Mouse (Mus musculus) gastrocnemius, adult 18-20 months (tissue): ENCODE results near the gene Trim27. TPM values are rescaled to one million over a fixed set of nuclear protein-coding genes. Genes with fewer than 3 reads are reported as not detected.

Source experiments
- DNase-seq: peaks from one replicate; pipeline ENCODE4 v3.0.0; 2021; ENCODE audit warnings: low spot score
- total RNA-seq, 2 experiments: library from RNA; stranded (reverse); gene quantifications; 2 replicates each; pipeline ENCODE4 v1.2.3; 2021

Gene Trim27
- total RNA-seq, 2 experiments from 2014 or later: 21.0 to 22.0 TPM

GRCm38 (mm10) chr13:21171600-21172150 is 7.6 kb upstream of the Trim27 start:
- DNase-seq: no peak

- DNase-seq: peak; percentile 75
Measured at GRCm38 (mm10) chr13:21172241-21173027, 6.8 kb upstream of the Trim27 start.

- DNase-seq: peak; percentile 89
Measured at GRCm38 (mm10) chr13:21173072-21173471, 6.2 kb upstream of the Trim27 start.

- DNase-seq: no peak
Measured at GRCm38 (mm10) chr13:21176733-21177132, 2.5 kb upstream of the Trim27 start.

- DNase-seq: no peak
Measured at GRCm38 (mm10) chr13:21177657-21178056, 1.6 kb upstream of the Trim27 start.

GRCm38 (mm10) chr13:21178364-21178763 is 881 bp upstream of the Trim27 start:
- DNase-seq: no peak

GRCm38 (mm10) chr13:21179724-21180550 is 692 bp downstream of the Trim27 start:
- peak; percentile 90 for DNase-seq

GRCm38 (mm10) chr13:21180551-21181530 is 1.6 kb downstream of the Trim27 start:
- DNase-seq: peak; percentile 48

- DNase-seq: no peak
Measured at GRCm38 (mm10) chr13:21181996-21182395, 2.8 kb downstream of the Trim27 start.

GRCm38 (mm10) chr13:21183066-21183465 is 3.8 kb downstream of the Trim27 start:
- no peak for DNase-seq

GRCm38 (mm10) chr13:21183661-21184060 is 4.4 kb downstream of the Trim27 start:
- no peak for DNase-seq

- DNase-seq: no peak
Measured at GRCm38 (mm10) chr13:21185521-21185920, 6.3 kb downstream of the Trim27 start.

GRCm38 (mm10) chr13:21195406-21196228 is 16.4 kb downstream of the Trim27 start:
- no peak for DNase-seq

- DNase-seq: no peak
Measured at GRCm38 (mm10) chr13:21197721-21198120, 18.5 kb downstream of the Trim27 start.

GRCm38 (mm10) chr13:21198313-21198712 is 19.1 kb downstream of the Trim27 start:
- DNase-seq: no peak

- DNase-seq: no peak
Measured at GRCm38 (mm10) chr13:21199046-21200028, 20.1 kb downstream of the Trim27 start.

GRCm38 (mm10) chr13:21200043-21200999 is 21.1 kb downstream of the Trim27 start:
- DNase-seq: peak; percentile 94
